Mouse (Mus musculus) spleen, adult 2 months (tissue): Measurements from ENCODE around the gene Scand1.

Source experiments
- CTCF ChIP-seq: fragments of 200-500 bp; IDR thresholded peaks from 2 replicates; pipeline ENCODE4 v1.5.1; 2011; ENCODE audit warnings: mild to moderate bottlenecking, inconsistent platforms; ENCODE audit not compliant: insufficient read depth, insufficient read length, insufficient replicate concordance; ENCODE audit errors: extremely low read depth
- POLR2A ChIP-seq: fragments of 200-500 bp; IDR thresholded peaks from 2 replicates; pipeline ENCODE4 v1.6.1; 2011; ENCODE audit warnings: low read depth, low read length, inconsistent platforms

DNA sequence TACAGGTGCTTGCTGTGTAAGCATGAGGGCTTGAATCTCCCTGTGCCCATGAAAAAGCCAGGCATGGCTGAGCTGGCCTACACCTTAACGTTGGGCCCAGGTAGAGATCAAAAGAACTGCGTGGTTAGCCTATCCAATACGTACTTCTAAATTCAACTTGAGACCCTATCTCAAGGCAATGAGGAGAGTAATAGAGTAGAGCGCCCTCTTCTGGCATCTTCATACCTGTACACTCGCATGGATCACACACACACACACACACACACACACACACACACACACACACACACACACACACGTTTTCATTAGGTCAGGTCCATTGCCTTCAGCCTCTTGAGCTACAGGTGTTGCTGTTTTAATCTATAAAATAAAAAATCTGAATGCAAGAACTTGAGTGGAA, 2.3 kb upstream of the Scand1 start:
- TF ChIP-seq CTCF (no peak), POLR2A (no peak)
